Mouse (Mus musculus): ENCODE measurements around the gene Heatr1. TPM values are rescaled to one million over a fixed set of nuclear protein-coding genes. Genes with fewer than 3 reads are reported as not detected.

The Heatr1 gene
- polyA plus RNA-seq (2012; rRNA removed) = 8.1 and 8.3 TPM in 2 replicates

DNA sequence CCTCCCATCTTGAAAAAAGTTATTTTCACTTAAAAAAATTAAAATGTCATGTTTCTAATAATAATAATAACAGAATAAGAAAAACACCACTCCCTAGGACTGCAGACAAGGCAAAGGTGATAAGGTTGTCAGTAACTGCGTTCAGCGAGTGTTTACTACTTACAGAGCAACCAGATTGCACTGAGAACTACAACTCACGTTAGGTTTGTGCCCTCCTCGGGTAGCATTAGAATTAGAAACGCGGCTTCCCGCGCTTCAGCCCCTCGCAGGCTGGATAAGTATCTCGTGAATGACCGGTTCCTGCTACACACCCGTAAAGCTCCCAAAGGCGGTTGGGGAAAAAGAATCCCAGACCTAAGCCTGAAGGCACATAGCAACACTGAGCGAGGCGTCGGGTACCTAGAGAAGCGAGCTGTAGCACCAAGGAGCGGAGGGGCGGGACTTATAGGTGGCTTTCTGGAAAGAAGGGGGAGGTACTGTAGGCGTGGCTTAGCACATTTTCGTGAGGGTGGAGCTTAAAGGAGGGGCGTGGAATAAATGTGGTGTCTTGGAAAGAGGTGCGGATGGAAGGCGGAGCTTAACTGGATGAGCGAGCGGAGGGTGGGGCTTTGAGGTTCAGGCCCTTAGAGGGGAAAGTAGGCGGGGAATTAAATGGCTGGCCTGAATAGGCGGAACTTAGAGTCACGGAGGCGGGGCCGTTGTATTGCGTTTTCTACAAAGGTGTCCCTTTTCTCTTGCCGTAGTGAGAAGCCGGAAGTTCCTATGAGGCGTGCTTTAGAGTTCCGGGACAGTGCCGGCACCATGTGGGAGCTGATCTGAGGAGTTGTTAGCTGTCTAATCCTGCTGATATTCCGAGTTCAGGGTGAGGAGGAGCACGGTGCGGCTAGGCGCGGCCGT lies at the start of gene Heatr1:
Heatr1 (plus strand) TSS at position 419 of the 897 bp plus-strand sequence.

DNA sequence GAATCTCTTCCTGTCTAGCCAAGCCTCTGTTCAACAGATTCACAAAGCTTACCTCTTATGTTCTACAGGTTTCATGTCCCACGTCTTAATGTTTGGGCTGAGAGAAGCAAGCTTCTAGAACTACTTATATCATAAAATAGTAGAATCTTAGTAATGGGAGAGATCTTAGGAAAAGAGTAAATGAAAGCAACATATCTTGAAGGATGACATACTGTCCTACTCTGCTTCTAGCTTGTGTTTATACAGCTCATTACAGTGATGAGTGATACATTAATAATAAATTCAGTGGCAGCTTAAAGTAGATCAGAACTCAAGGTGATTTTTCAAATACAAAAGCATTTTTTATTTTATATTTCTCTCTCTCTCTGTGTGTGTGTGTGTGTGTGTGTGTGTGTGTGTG lies 70.0 kb downstream of the Heatr1 start, which contains the start of gene Lgals8:
Lgals8 (minus strand) TSS at position 101 of the 400 bp plus-strand sequence.

Other genes with a start within 250 kb of the Heatr1 start
- 2.7 and 3.1 TPM in 2 replicates for gene Mtr, start 136.9 kb upstream of the Heatr1 start, polyA plus RNA-seq (2012; rRNA removed)
- gene Actn2, start 54.3 kb upstream of the Heatr1 start, polyA plus RNA-seq (2012; rRNA removed) = 0.20 TPM in 2 replicates
- gene Lgals8, start 69.9 kb downstream of the Heatr1 start, polyA plus RNA-seq (2012; rRNA removed) = 20.8 and 21.4 TPM in 2 replicates
- gene Edaradd, start 125.4 kb downstream of the Heatr1 start, polyA plus RNA-seq (2012; rRNA removed) = 0.19 and 0.23 TPM in 2 replicates
- gene Ero1lb, start 170.8 kb downstream of the Heatr1 start, polyA plus RNA-seq (2012; rRNA removed) = 3.8 and 4.5 TPM in 2 replicates